ENCODE assay signal across 19 mouse cellular contexts in genomic region chr6:24954126-24954525, GRCm38 (mm10). TPM values are rescaled to one million over a fixed set of nuclear protein-coding genes. Genes with fewer than 3 reads are reported as not detected.
DNase-seq lines count a peak whose midpoint lies in the region; ATAC-seq lines count a peak whose summit lies in the region.
"Had no signal": no experiment of that assay in that cellular context is flagged by ENCODE, and none has a peak within 500 bp of the region (broad histone marks: within the 10 kb centered on the region; RNA-seq: fewer than 3 reads in every experiment).

No protein-coding gene starts in this region.

- H3K9me3 ChIP-seq in hindbrain, embryonic 14.5 days (ENCODE audit: control insufficient read depth, low read length) = no peaks in the 10 kb centered on the region
- no peaks in the 10 kb centered on the region for H3K9me3 ChIP-seq in hindbrain, embryonic 11.5 days (ENCODE audit: control insufficient read depth, low read length)
- no peaks in the 10 kb centered on the region for H3K9me3 ChIP-seq in neural tube, embryonic 13.5 days
- no peaks in the 10 kb centered on the region for H3K9me3 ChIP-seq in midbrain, embryonic 14.5 days (ENCODE audit: control insufficient read depth, low read length)
- H3K9me3 ChIP-seq in forebrain, embryonic 10.5 days = no peaks in the 10 kb centered on the region
- H3K9me3 ChIP-seq: embryonic facial prominence, embryonic 12.5 days; neural tube, embryonic 12.5 days had no signal

- H3K9ac ChIP-seq in hindbrain, embryonic 14.5 days = no peak overlapping the region
- no peak overlapping the region for H3K9ac ChIP-seq in hindbrain, embryonic 11.5 days (ENCODE audit: low read depth, low read length)
- H3K9ac ChIP-seq in neural tube, embryonic 13.5 days = no peak overlapping the region
- no peak overlapping the region for H3K9ac ChIP-seq in midbrain, embryonic 14.5 days (replicated peaks; ENCODE audit: low read length)

- no peaks in the 10 kb centered on the region for H3K36me3 ChIP-seq in hindbrain, embryonic 14.5 days (replicated peaks; ENCODE audit: control insufficient read depth, insufficient read depth)
- H3K36me3 ChIP-seq in hindbrain, embryonic 11.5 days (ENCODE audit: control insufficient read depth, insufficient read depth, low read length) = no peaks in the 10 kb centered on the region
- H3K36me3 ChIP-seq in neural tube, embryonic 13.5 days = no peaks in the 10 kb centered on the region
- no peaks in the 10 kb centered on the region for H3K36me3 ChIP-seq in midbrain, embryonic 14.5 days (ENCODE audit: control insufficient read depth, insufficient read depth, low read length)
- no peaks in the 10 kb centered on the region for H3K36me3 ChIP-seq in forebrain, embryonic 10.5 days (replicated peaks)
- H3K36me3 ChIP-seq: embryonic facial prominence, embryonic 12.5 days; neural tube, embryonic 12.5 days had no signal

- H3K4me2 ChIP-seq in hindbrain, embryonic 14.5 days (replicated peaks) = peak overlapping the region; percentile 81
- H3K4me2 ChIP-seq in hindbrain, embryonic 11.5 days (replicated peaks; ENCODE audit: low read depth, low read length) = no peak overlapping the region
- H3K4me2 ChIP-seq in neural tube, embryonic 13.5 days = peak overlapping the region; percentile 86
- H3K4me2 ChIP-seq in midbrain, embryonic 14.5 days (ENCODE audit: low read length) = peak overlapping the region; percentile 89

- H3K27me3 ChIP-seq in hindbrain, embryonic 14.5 days (ENCODE audit: control insufficient read depth, insufficient read depth, low read length) = no peaks in the 10 kb centered on the region
- H3K27me3 ChIP-seq in hindbrain, embryonic 11.5 days (ENCODE audit: control insufficient read depth, insufficient read depth, low read length) = no peaks in the 10 kb centered on the region; the same call in 1 of the 2 replicates
- H3K27me3 ChIP-seq in neural tube, embryonic 13.5 days = peaks cover 5% of the 10 kb centered on the region
- no peaks in the 10 kb centered on the region for H3K27me3 ChIP-seq in midbrain, embryonic 14.5 days (ENCODE audit: control insufficient read depth, insufficient read depth, low read length)
- H3K27me3 ChIP-seq in forebrain, embryonic 10.5 days (ENCODE audit: poor library complexity, severe bottlenecking) = peaks cover 18% of the 10 kb centered on the region
- H3K27me3 ChIP-seq: neural tube, embryonic 12.5 days had no signal

- peaks cover 4% of the 10 kb centered on the region; the same call in 1 of the 2 replicates for H3K4me1 ChIP-seq in hindbrain, embryonic 14.5 days (replicated peaks; ENCODE audit: control insufficient read depth, insufficient read depth, low read length)
- no peaks in the 10 kb centered on the region for H3K4me1 ChIP-seq in hindbrain, embryonic 11.5 days (replicated peaks; ENCODE audit: control insufficient read depth, insufficient read depth, low read length)
- H3K4me1 ChIP-seq in neural tube, embryonic 13.5 days (replicated peaks) = peaks cover 13% of the 10 kb centered on the region
- no peaks in the 10 kb centered on the region for H3K4me1 ChIP-seq in midbrain, embryonic 14.5 days (ENCODE audit: control insufficient read depth, insufficient read depth, low read length)
- H3K4me1 ChIP-seq in forebrain, embryonic 10.5 days = peaks cover 25% of the 10 kb centered on the region
- H3K4me1 ChIP-seq: embryonic facial prominence, embryonic 12.5 days; neural tube, embryonic 12.5 days had no signal

- no peak overlapping the region for H3K4me3 ChIP-seq in hindbrain, embryonic 14.5 days (replicated peaks; ENCODE audit: low read length)
- H3K4me3 ChIP-seq in hindbrain, embryonic 11.5 days (ENCODE audit: low read depth, low read length) = no peak overlapping the region
- 0 out of 2 replicates have a peak overlapping the region, but pooled peaks have one; percentile 2 for H3K4me3 ChIP-seq in neural tube, embryonic 13.5 days
- H3K4me3 ChIP-seq in midbrain, embryonic 14.5 days (replicated peaks; ENCODE audit: low read depth, low read length) = no peak overlapping the region
- H3K4me3 ChIP-seq in forebrain, embryonic 10.5 days = no peak overlapping the region

- WGBS in hindbrain, embryonic 14.5 days = 78% methylated on average over 5 of the region's 5 CpGs
- WGBS in hindbrain, embryonic 11.5 days = 80% methylated on average over 5 of the region's 5 CpGs
- 83% methylated on average over 5 of the region's 5 CpGs for WGBS in neural tube, embryonic 13.5 days
- 85% methylated on average over 5 of the region's 5 CpGs for WGBS in midbrain, embryonic 14.5 days
- 90% methylated on average over 5 of the region's 5 CpGs for WGBS in forebrain, embryonic 10.5 days

- H3K27ac ChIP-seq in hindbrain, embryonic 14.5 days = no peak overlapping the region
- no peak overlapping the region for H3K27ac ChIP-seq in hindbrain, embryonic 11.5 days (ENCODE audit: low read depth, low read length)
- no peak overlapping the region for H3K27ac ChIP-seq in neural tube, embryonic 13.5 days (replicated peaks)
- no peak overlapping the region for H3K27ac ChIP-seq in midbrain, embryonic 14.5 days (replicated peaks; ENCODE audit: low read depth, low read length)
- no peak overlapping the region for H3K27ac ChIP-seq in forebrain, embryonic 10.5 days
- H3K27ac ChIP-seq: embryonic facial prominence, embryonic 12.5 days; neural tube, embryonic 12.5 days had no signal

- no peak for ATAC-seq in hindbrain, embryonic 14.5 days (ENCODE audit: low FRiP score)
- ATAC-seq in hindbrain, embryonic 11.5 days (ENCODE audit: low FRiP score) = no peak
- ATAC-seq in neural tube, embryonic 13.5 days (ENCODE audit: low read depth) = no peak
- ATAC-seq in midbrain, embryonic 14.5 days (ENCODE audit: low FRiP score, low TSS enrichment) = no peak

- DNase-seq in hindbrain, embryonic 14.5 days (ENCODE audit: low spot score) = no peak
- DNase-seq in hindbrain, embryonic 11.5 days (ENCODE audit: low spot score) = no peak
- no peak for DNase-seq in neural tube, embryonic 10.5 days (ENCODE audit: extremely low spot score, low spot score)
- no peak for DNase-seq in midbrain, embryonic 14.5 days
- no peak for DNase-seq in cerebellum, adult 9-10 months
- DNase-seq in adrenal gland, adult (ENCODE audit: inconsistent age in 2 of 2, low spot score in 1 of 2) = no peak
- no peak for DNase-seq in forebrain, embryonic 10.5 days (ENCODE audit: extremely low spot score, low spot score)
- DNase-seq: adrenal gland, adult 2 months; cerebellum, adult 11 months; layer of hippocampus, postnatal 36 days; left cerebral cortex, postnatal 4 days; lung, adult 18-20 months; lung, postnatal 36 days; right cerebral cortex, postnatal 25 days; thymus, postnatal 25 days had no signal

RNA-seq across cellular contexts. Expression of gene Tmem229a, which starts 2.0 kb away (rescaled TPM):
- 4.2 and 7.8 TPM in 2 replicates for polyA plus RNA-seq in hindbrain, embryonic 14.5 days (2014; fragmentation: Nextera tagmentation; extraction: Ambion mirVana)
- 1.1 and 1.6 TPM in 2 replicates for polyA plus RNA-seq in hindbrain, embryonic 11.5 days (2014; fragmentation: Nextera tagmentation; extraction: Ambion mirVana)
- polyA plus RNA-seq in neural tube, embryonic 13.5 days (2015; fragmentation: Nextera tagmentation; extraction: Ambion mirVana) = 3.9 and 4.5 TPM in 2 replicates
- 4.4 TPM in 2 replicates for polyA plus RNA-seq in midbrain, embryonic 14.5 days (2014; fragmentation: Nextera tagmentation; extraction: Ambion mirVana)
- 0.95 and 1.0 TPM in 2 replicates for polyA plus RNA-seq in forebrain, embryonic 10.5 days (2016; fragmentation: Nextera tagmentation; extraction: Ambion mirVana)
- polyA plus RNA-seq: heart, embryonic 14.5 days had no signal
